Comparison of ENCODE assay signal across 19 mouse cellular contexts in the genomic region with DNA sequence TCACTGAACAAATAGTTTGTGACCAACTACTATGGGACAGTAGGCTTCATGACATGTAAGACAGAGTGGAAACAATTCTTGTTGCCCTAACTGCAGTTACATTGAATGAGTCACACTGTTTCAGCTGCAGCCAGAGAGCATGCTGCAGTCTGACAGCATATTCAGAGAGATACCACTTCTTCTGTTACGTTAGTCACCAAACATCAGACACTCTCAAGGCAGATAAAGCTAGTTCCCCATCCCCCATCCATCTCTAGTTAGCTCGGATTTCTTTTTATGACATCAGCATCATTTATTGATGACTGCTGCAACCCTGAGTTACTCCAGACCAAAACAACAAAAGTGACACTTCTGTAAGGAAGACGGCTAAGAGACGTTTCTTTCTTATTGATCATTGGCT. TPM values are rescaled to one million over a fixed set of nuclear protein-coding genes. Genes with fewer than 3 reads are reported as not detected.
"Had no signal": no experiment of that assay in that cellular context is flagged by ENCODE, and none has a peak within 500 bp of the region (broad histone marks: within the 10 kb centered on the region; RNA-seq: fewer than 3 reads in every experiment).

No protein-coding gene starts in this region.

- H3K4me3 ChIP-seq: limb, embryonic 15.5 days; liver, embryonic 12.5 days; midbrain, embryonic 10.5 days; neural tube, embryonic 15.5 days had no signal

- H3K9ac ChIP-seq: limb, embryonic 15.5 days; liver, embryonic 12.5 days; lung, embryonic 14.5 days; neural tube, embryonic 15.5 days had no signal

- H3K27ac ChIP-seq: kidney, postnatal 0 days; limb, embryonic 15.5 days; liver, embryonic 12.5 days; midbrain, embryonic 10.5 days; neural tube, embryonic 15.5 days had no signal

- DNase-seq: kidney, adult 8-10 months; kidney, postnatal 36 days; layer of hippocampus, adult 9-11 months; layer of hippocampus, postnatal 36 days; lung, embryonic 14.5 days; lung, postnatal 10 days; lung, postnatal 4 days; right cerebral cortex, postnatal 25 days had no signal

- H3K36me3 ChIP-seq: limb, embryonic 15.5 days; liver, embryonic 12.5 days; midbrain, embryonic 10.5 days; neural tube, embryonic 15.5 days had no signal

- H3K27me3 ChIP-seq: limb, embryonic 15.5 days; liver, embryonic 12.5 days; neural tube, embryonic 15.5 days had no signal

- H3K4me2 ChIP-seq: limb, embryonic 15.5 days; liver, embryonic 12.5 days; lung, embryonic 14.5 days; neural tube, embryonic 15.5 days had no signal

- H3K4me1 ChIP-seq: liver, embryonic 12.5 days; midbrain, embryonic 10.5 days; neural tube, embryonic 15.5 days had no signal

- ATAC-seq: liver, embryonic 12.5 days; midbrain, embryonic 16.5 days had no signal

- H3K9me3 ChIP-seq: limb, embryonic 15.5 days; liver, embryonic 12.5 days; midbrain, embryonic 10.5 days; neural tube, embryonic 15.5 days had no signal

RNA-seq across cellular contexts. Expression of gene Spink2, which starts 36.5 kb away (rescaled TPM):
- total RNA-seq: layer of hippocampus, adult 18-20 months; layer of hippocampus, postnatal 36 days; left cerebral cortex, adult 8-10 months; left cerebral cortex, postnatal 25 days had no signal
- polyA plus RNA-seq: liver, embryonic 12.5 days; liver, embryonic 16.5 days; small intestine, adult 2 months had no signal

RNA-seq across cellular contexts. Expression of gene Hopx, which starts 59.9 kb away (rescaled TPM):
- polyA plus RNA-seq: liver, embryonic 12.5 days had no signal
